Mouse (Mus musculus) midbrain, postnatal 0 days (tissue): ENCODE measurements around the gene Scap. TPM values are rescaled to one million over a fixed set of nuclear protein-coding genes. Genes with fewer than 3 reads are reported as not detected.

ENCODE experiments used
- ATAC-seq: fragments of 200-750 bp; cut with Nextera tagmentation; 2 replicates; pipeline ENCODE4 v1.8.0; 2017; ENCODE audit warnings: moderate number of reproducible peaks, mild to moderate bottlenecking, moderate TSS enrichment, moderate library complexity; ENCODE audit not compliant: low FRiP score
- DNase-seq: peaks from one replicate; pipeline ENCODE4 v3.0.0-alpha.2; 2015; ENCODE audit warnings: low spot score
- H3K27ac ChIP-seq: fragments of 300-500 bp; sonication (generic); 2 replicates; pipeline ENCODE4 v1.5.1; 2014; ENCODE audit warnings: low read depth, mild to moderate bottlenecking, low read length, mixed read lengths
- H3K27me3 ChIP-seq: fragments of 300-500 bp; sonication (generic); 2 replicates; pipeline ENCODE4 v1.6.1; 2014; ENCODE audit warnings: low read length, control low read depth, mixed read lengths; ENCODE audit not compliant: insufficient read depth
- H3K36me3 ChIP-seq: fragments of 300-500 bp; sonication (generic); 2 replicates; pipeline ENCODE4 v1.6.1; 2014; ENCODE audit warnings: low read length, control low read depth, mixed read lengths; ENCODE audit not compliant: insufficient read depth
- H3K4me1 ChIP-seq: fragments of 300-500 bp; sonication (generic); 2 replicates; pipeline ENCODE4 v1.6.1; 2014; ENCODE audit warnings: mild to moderate bottlenecking, control low read depth, antibody characterized with exemption, low read length, mixed read lengths; ENCODE audit not compliant: insufficient read depth
- H3K4me2 ChIP-seq: fragments of 300-500 bp; sonication (generic); 2 replicates; pipeline ENCODE4 v1.6.1; 2014; ENCODE audit warnings: low read depth, mild to moderate bottlenecking, low read length, mixed read lengths; ENCODE audit not compliant: poor library complexity, severe bottlenecking
- H3K4me3 ChIP-seq: fragments of 300-500 bp; sonication (generic); 2 replicates; pipeline ENCODE4 v1.5.1; 2014; ENCODE audit warnings: low read depth, mild to moderate bottlenecking, low read length, moderate library complexity
- H3K9ac ChIP-seq: fragments of 300-500 bp; sonication (generic); replicated peaks from 2 replicates; pipeline ENCODE4 v1.6.1; 2014; ENCODE audit warnings: mild to moderate bottlenecking, low read length, moderate library complexity, mixed read lengths; ENCODE audit not compliant: poor library complexity, severe bottlenecking
- H3K9me3 ChIP-seq: fragments of 300-500 bp; sonication (generic); 2 replicates; pipeline ENCODE4 v1.6.1; 2016; ENCODE audit warnings: low read length, control low read depth
- CTCF ChIP-seq: IDR thresholded peaks from 2 replicates; pipeline ENCODE4 v1.5.1; 2016; ENCODE audit warnings: antibody characterized with exemption, mild to moderate bottlenecking
- WGBS: fragments of 180-500 bp; shearing (Covaris S2); extraction: QIAGEN DNeasy Blood & Tissue Kit; methylation state at CpG from one replicate; pipeline ENCODE4 v1.1.7; 2014; 5-methylcytosine and 5-hydroxymethylcytosine counted together
- polyA plus RNA-seq: library from polyadenylated mRNA; unstranded; fragments of >200 nt; fragmentation: Nextera tagmentation; extraction: Ambion mirVana; gene quantifications from 2 replicates; pipeline ENCODE4 v1.2.1, GENCODE M21; 2015
- total RNA-seq: library from RNA; depleted of rRNA; stranded (reverse); fragments of >200 nt; gene quantifications from 2 replicates; pipeline ENCODE4 v1.2.3, GENCODE M21; 2014; rRNA removed

The Scap gene
- total and polyA plus RNA-seq, 2 experiments from 2014 or later, result 59.3 to 162 TPM

DNA sequence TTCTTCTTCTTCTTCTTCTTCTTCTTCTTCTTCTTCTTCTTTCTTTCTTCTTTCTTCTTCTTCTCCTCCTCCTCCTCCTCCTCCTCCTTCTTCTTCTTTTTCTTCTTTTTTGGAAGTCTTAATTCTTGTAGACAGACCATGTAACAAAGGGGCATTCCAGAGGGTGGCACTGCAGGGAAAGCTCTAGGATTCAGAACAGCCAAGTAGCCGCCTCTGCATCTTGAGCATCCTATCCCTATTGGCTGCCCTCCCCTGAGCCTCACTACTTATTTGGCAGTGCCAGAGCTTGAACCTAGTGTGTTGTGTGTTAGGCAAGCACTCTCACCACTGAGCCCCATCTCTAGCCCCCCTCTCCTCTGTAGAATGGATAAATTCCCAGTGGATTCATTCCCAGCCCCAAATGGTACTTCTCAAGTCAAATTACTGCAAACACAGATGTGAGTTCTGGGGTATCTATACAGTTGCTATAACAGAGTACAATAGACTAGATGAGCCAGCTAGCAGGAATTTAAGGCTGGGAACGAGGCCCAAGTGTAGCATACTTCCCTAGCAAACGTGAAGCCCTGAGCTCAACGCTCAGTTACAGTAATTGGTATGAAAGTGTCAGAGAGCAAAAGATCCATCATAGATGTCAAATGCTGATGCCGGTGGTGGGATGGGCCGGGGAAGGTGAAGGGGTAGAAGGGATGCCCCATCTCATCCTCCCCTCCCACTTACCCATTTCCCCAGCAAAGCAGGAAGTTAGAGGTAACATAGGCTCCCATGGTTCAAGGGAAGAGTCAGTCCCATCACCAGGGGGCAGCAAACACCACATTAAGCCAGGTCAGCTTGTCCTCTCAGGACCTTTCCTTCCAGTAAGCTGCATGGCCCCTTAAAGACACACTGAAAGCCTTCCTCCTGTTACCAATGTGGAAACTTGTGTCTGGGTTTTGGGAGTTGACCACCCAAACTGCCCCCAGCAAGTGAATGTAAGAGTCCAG is 78.1 kb downstream of the Scap start:
- Histone ChIP-seq H3K9me3 (no peaks in the 10 kb centered on the region), H3K36me3 (no peaks in the 10 kb centered on the region), H3K4me3 (no peak overlapping the region), H3K27me3 (no peaks in the 10 kb centered on the region), H3K4me1 (peaks cover 7% of the 10 kb centered on the region), H3K4me2 (no peak overlapping the region), H3K9ac (no peak overlapping the region), H3K27ac (no peak overlapping the region)
- no peak for ATAC-seq
- 39% methylated on average over 6 of the region's 6 CpGs for WGBS
- DNase-seq, result peak; percentile 80
- TF ChIP-seq CTCF, result peak; percentile 87

DNA sequence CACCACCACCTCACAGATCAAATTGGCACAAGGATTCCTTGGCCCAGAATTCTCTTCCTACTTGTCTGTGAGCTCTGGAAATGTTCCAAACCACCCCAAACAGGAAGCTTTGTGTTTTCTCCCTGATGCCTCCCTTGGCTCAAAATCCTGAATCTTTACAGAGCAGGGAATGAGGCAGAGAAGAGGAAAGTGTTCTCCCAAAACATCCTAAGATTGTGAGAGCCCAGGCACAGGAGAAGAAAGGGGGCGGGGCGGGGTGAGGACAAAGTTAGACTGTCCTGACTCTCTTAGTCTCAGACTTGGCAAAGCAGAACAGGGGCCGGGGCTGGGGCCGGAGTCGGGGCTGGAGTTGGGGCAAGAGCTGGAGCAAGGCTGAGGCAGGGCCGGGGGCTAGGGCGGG is 79.8 kb downstream of the Scap start:
- H3K9me3 ChIP-seq, result no peaks in the 10 kb centered on the region
- 70% methylated on average over 7 of the region's 7 CpGs for WGBS
- ATAC-seq (no peak), DNase-seq (peak; percentile 24)
- TF ChIP-seq CTCF, result no peak
- H3K27me3 ChIP-seq, result no peaks in the 10 kb centered on the region
- H3K27ac ChIP-seq, result no peak overlapping the region
- H3K4me3 ChIP-seq, result no peak overlapping the region
- no peak overlapping the region for H3K4me2 ChIP-seq
- no peak overlapping the region for H3K9ac ChIP-seq
- no peaks in the 10 kb centered on the region for H3K36me3 ChIP-seq
- no peaks in the 10 kb centered on the region for H3K4me1 ChIP-seq

DNA sequence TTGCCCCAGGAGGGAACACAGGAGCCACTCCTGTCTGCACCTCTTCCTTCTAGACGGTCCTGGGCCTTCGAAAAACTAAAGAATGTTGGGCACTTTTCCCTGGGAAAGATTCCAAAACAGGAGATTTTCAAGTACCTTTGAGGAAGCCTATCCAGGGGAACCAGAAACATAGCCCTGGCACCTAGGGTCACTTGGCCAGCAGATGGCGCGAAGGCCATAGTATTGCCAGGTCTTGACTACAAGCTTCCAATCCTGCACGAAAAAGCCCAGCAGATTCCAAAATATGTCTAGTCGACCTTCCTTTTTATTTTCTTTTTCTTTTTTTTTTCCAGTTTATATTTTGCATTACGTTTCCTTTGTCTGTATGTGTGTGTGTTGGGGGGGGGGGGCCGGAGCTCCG is 80.7 kb downstream of the Scap start:
- Histone ChIP-seq H3K4me3 (no peak overlapping the region), H3K27ac (no peak overlapping the region), H3K9ac (no peak overlapping the region), H3K4me1 (no peaks in the 10 kb centered on the region), H3K27me3 (no peaks in the 10 kb centered on the region), H3K36me3 (no peaks in the 10 kb centered on the region), H3K4me2 (no peak overlapping the region), H3K9me3 (no peaks in the 10 kb centered on the region)
- peak; percentile 71 for TF ChIP-seq CTCF
- ATAC-seq (no peak), DNase-seq (peak; percentile 57)
- 49% methylated on average over 9 of the region's 9 CpGs for WGBS

DNA sequence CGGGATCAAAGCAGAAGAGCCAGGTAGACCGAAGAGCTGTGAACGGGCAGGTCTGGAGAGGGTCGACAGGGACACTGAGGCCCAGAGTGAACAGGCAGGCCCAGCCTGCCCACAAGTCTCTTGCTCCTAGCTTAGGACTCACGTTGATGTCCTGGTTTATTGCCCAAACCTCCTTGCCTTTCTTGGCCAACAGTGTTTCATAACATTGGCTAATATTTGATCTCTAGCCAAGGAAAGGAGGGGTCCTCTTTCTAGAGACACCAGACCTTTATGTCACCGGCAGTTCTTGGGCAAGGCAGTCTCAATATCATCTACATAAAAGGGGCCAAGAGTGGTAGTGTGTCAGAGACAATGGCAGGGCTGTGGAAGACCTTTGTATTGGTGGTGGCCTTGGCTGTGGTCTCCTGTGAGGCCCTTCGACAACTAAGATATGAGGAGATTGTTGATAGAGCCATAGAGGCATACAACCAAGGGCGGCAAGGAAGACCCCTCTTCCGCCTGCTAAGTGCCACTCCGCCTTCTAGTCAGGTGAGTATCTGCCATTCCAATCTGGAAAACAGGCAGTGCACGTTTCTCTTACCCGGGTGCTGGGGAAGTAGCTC is 86.5 kb downstream of the Scap start, which contains the start of gene Ngp:
Gene Ngp (plus strand): TSS at position 237 of the 602 bp plus-strand sequence.
- Histone ChIP-seq H3K4me2 (no peak within 1 kb of the TSS), H3K4me1 (no peaks in the 10 kb centered on the region), H3K4me3 (no peak within 1 kb of the TSS), H3K9ac (no peak within 1 kb of the TSS), H3K27ac (no peak within 1 kb of the TSS), H3K36me3 (no peaks in the 10 kb centered on the region), H3K9me3 (no peaks in the 10 kb centered on the region), H3K27me3 (no peaks in the 10 kb centered on the region)
- no peak for TF ChIP-seq CTCF
- 92% methylated on average over 12 of the region's 12 CpGs for WGBS
- DNase-seq (no peak), ATAC-seq (no peak)

DNA sequence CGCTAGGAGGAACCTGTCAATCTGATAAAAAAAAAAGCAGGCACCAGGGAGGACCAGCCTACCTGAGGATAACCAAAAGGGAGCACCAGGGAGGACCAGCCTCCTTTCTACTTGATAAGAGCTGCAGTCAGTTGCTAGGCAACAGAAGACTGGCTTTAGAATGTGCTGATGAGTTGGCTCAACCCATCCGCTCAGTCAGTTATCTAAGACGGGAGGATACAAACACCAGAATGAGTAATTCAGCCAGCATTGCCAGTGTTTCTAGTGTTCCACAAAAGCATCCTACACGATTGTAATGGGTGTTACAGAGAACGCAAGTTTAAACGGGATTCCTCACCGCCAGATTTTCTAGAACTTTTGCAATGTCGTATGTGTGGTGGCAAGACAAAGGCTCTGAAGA is 98.2 kb downstream of the Scap start:
- TF ChIP-seq CTCF, result no peak
- Histone ChIP-seq H3K4me3 (no peak overlapping the region), H3K27me3 (no peaks in the 10 kb centered on the region), H3K4me2 (no peak overlapping the region), H3K27ac (no peak overlapping the region), H3K36me3 (peaks cover 80% of the 10 kb centered on the region), H3K4me1 (no peaks in the 10 kb centered on the region), H3K9ac (no peak overlapping the region), H3K9me3 (no peaks in the 10 kb centered on the region)
- ATAC-seq (no peak), DNase-seq (peak; percentile 38)
- 64% methylated on average over 8 of the region's 8 CpGs for WGBS

DNA sequence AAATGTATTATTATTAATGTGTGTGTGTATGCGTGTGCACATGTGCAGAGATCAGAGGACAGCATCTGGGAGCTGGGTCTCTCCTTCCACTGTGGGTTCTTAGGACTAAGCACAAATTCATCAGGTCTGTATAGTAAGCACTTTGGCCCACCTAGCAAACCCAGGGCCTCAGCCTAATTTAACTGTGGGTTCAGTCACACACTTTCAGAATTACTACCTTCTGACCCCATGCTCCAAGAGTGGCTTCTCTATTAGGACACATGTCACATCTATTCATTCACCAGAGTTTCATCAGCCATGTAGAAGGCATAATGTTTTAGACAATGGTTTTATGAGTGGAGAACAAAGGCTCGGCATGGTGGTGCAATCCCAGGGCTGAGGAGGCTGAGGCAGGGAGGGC is 100.0 kb downstream of the Scap start:
- Histone ChIP-seq H3K9me3 (no peaks in the 10 kb centered on the region), H3K27ac (no peak overlapping the region), H3K4me1 (no peaks in the 10 kb centered on the region), H3K4me3 (no peak overlapping the region), H3K27me3 (no peaks in the 10 kb centered on the region), H3K4me2 (no peak overlapping the region), H3K9ac (peak overlapping the region; percentile 8; the same call in 1 of the 2 replicates), H3K36me3 (peaks cover 67% of the 10 kb centered on the region)
- 90% methylated on average over 2 of the region's 2 CpGs for WGBS
- no peak for ATAC-seq
- TF ChIP-seq CTCF, result no peak
- DNase-seq, result no peak

Other genes with a start within 250 kb of the Scap start
- 34.0 and 42.3 TPM in 2 replicates for gene Smarcc1, start 215.6 kb upstream of the Scap start, total RNA-seq
- 49.9 and 57.9 TPM in 2 replicates for gene Smarcc1, start 215.6 kb upstream of the Scap start, polyA plus RNA-seq
- 136 and 145 TPM in 2 replicates for gene Dhx30, start 215.5 kb upstream of the Scap start, total RNA-seq
- 129 and 130 TPM in 2 replicates for gene Dhx30, start 215.5 kb upstream of the Scap start, polyA plus RNA-seq
- 456 and 504 TPM in 2 replicates for gene Cspg5, start 89.5 kb upstream of the Scap start, total RNA-seq
- 325 and 340 TPM in 2 replicates for gene Cspg5, start 89.5 kb upstream of the Scap start, polyA plus RNA-seq
- 28.8 and 35.5 TPM in 2 replicates for gene Elp6, start 28.1 kb upstream of the Scap start, total RNA-seq
- 30.5 and 34.8 TPM in 2 replicates for gene Elp6, start 28.1 kb upstream of the Scap start, polyA plus RNA-seq
- gene Ptpn23, start 74.9 kb downstream of the Scap start, total RNA-seq, result 29.5 and 36.0 TPM in 2 replicates
- gene Ptpn23, start 74.9 kb downstream of the Scap start, polyA plus RNA-seq, result 9.6 and 14.1 TPM in 2 replicates
- gene Ngp, start 86.5 kb downstream of the Scap start, total RNA-seq, result 0.44 TPM in 1 of 2 replicates, not detected in the other
- 0.49 and 0.58 TPM in 2 replicates for gene Ngp, start 86.5 kb downstream of the Scap start, polyA plus RNA-seq
- 39.7 and 40.1 TPM in 2 replicates for gene Klhl18, start 143.4 kb downstream of the Scap start, total RNA-seq
- gene Klhl18, start 143.4 kb downstream of the Scap start, polyA plus RNA-seq, result 25.9 and 27.4 TPM in 2 replicates
- 3.7 and 4.2 TPM in 2 replicates for gene Kif9, start 143.7 kb downstream of the Scap start, total RNA-seq
- gene Kif9, start 143.7 kb downstream of the Scap start, polyA plus RNA-seq, result 4.1 and 5.6 TPM in 2 replicates
- gene Setd2, start 199.3 kb downstream of the Scap start, total RNA-seq, result 69.3 and 77.3 TPM in 2 replicates
- gene Setd2, start 199.3 kb downstream of the Scap start, polyA plus RNA-seq, result 22.0 and 24.9 TPM in 2 replicates